Mouse (Mus musculus): ENCODE measurements around the gene Cdk11b.

DNA sequence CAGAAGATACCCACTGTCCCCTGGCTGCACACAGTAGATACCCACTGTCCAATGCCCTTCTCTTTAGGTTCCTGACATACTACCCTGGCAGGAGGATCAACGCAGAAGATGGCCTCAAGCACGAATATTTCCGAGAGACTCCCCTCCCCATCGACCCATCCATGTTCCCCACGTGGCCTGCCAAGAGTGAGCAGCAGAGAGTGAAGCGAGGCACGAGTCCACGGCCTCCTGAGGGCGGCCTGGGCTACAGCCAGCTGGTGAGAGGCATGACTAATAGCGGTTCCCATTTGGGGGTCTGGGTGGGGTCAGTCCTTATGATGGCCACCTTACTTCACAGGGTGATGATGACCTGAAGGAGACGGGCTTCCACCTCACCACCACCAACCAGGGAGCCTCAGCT lies 24.7 kb downstream of the Cdk11b start:
- TF ChIP-seq CTCF (IDR thresholded peaks at IDR 0.05; ENCODE audit: extremely low read depth, insufficient read length, insufficient replicate concordance, low read depth, low read length) (no peak), POLR2A (IDR thresholded peaks at IDR 0.05; ENCODE audit: low read depth, low read length) (no peak)

Measured in small intestine, adult 2 months (tissue).